Mouse (Mus musculus): Measurements from ENCODE around the gene Asic2.

- no peak for TF ChIP-seq CTCF (IDR thresholded peaks at IDR 0.05 in 2 of 3, conservative IDR thresholded peaks at IDR 0.05 in 1 of 3; ENCODE audit: control insufficient read depth in 1 of 3, insufficient read depth in 1 of 3, low read depth in 2 of 3, low read length in 3 of 3, poor library complexity in 1 of 3, severe bottlenecking in 1 of 3)
- TF ChIP-seq CHD1 (IDR thresholded peaks at IDR 0.05; ENCODE audit: low read depth, low read length) = no peak
- no peak for TF ChIP-seq MEF2A (IDR thresholded peaks at IDR 0.05; ENCODE audit: extremely low read depth, insufficient replicate concordance, low read depth, low read length, poor library complexity, severe bottlenecking)
- no peak for TF ChIP-seq POLR2AphosphoS2 (IDR thresholded peaks at IDR 0.05; ENCODE audit: low read length)
- TF ChIP-seq MYC (IDR thresholded peaks at IDR 0.05; ENCODE audit: low read depth, low read length) = no peak
- no peak for TF ChIP-seq NELFE (IDR thresholded peaks at IDR 0.05; ENCODE audit: low read depth, low read length)
- no peak for TF ChIP-seq GATA1 (IDR thresholded peaks at IDR 0.05; ENCODE audit: low read depth, low read length)
- TF ChIP-seq ZKSCAN1 (IDR thresholded peaks at IDR 0.05; ENCODE audit: low read depth, low read length) = no peak
- TF ChIP-seq EP300 (IDR thresholded peaks at IDR 0.05; ENCODE audit: low read depth in 1 of 2, low read length in 2 of 2) = no peak
- TF ChIP-seq HCFC1 (IDR thresholded peaks at IDR 0.05; ENCODE audit: low read depth, low read length) = no peak
- TF ChIP-seq MXI1 (IDR thresholded peaks at IDR 0.05; ENCODE audit: low read depth, low read length) = no peak
- no peak for TF ChIP-seq POLR2A (IDR thresholded peaks at IDR 0.05; ENCODE audit: control insufficient read depth in 1 of 2, insufficient read depth in 1 of 2, low read depth in 1 of 2, low read length in 2 of 2, poor library complexity in 1 of 2)
Observed at GRCm38 (mm10) chr11:80848131-80848530, 1120.1 kb downstream of the Asic2 start.
